39 mouse cellular contexts compared by ENCODE assay signal in genomic region chr9:57720736-57721135, GRCm38 (mm10). TPM values are rescaled to one million over a fixed set of nuclear protein-coding genes. Genes with fewer than 3 reads are reported as not detected.
"Had no signal": no experiment of that assay in that cellular context is flagged by ENCODE, and none has a peak within 500 bp of the region (broad histone marks: within the 10 kb centered on the region; RNA-seq: fewer than 3 reads in every experiment).

No protein-coding gene starts in this region.

- H3K4me1 ChIP-seq: hindbrain, embryonic 13.5 days; limb, embryonic 15.5 days had no signal

- H3K9ac ChIP-seq: forebrain, postnatal 0 days; heart, embryonic 12.5 days; hindbrain, embryonic 13.5 days; hindbrain, embryonic 15.5 days; limb, embryonic 13.5 days; limb, embryonic 15.5 days; liver, embryonic 12.5 days; liver, embryonic 14.5 days had no signal

- H3K27me3 ChIP-seq: heart, embryonic 12.5 days; hindbrain, embryonic 13.5 days; hindbrain, embryonic 15.5 days; limb, embryonic 13.5 days; limb, embryonic 15.5 days; liver, embryonic 12.5 days had no signal

- H3K4me2 ChIP-seq: heart, embryonic 12.5 days; hindbrain, embryonic 13.5 days; hindbrain, embryonic 15.5 days; limb, embryonic 13.5 days; limb, embryonic 15.5 days; liver, embryonic 12.5 days had no signal

- H3K9me3 ChIP-seq: heart, embryonic 10.5 days; heart, embryonic 12.5 days; hindbrain, embryonic 13.5 days; hindbrain, embryonic 15.5 days; limb, embryonic 13.5 days; limb, embryonic 15.5 days; liver, embryonic 12.5 days had no signal

- H3K27ac ChIP-seq: heart, embryonic 10.5 days; hindbrain, embryonic 13.5 days; hindbrain, embryonic 15.5 days; hindbrain, postnatal 0 days; kidney, postnatal 0 days; limb, embryonic 13.5 days; limb, embryonic 15.5 days; liver, embryonic 12.5 days; liver, embryonic 14.5 days had no signal

- DNase-seq: forebrain, postnatal 0 days; gastrocnemius, postnatal 14 days; gastrocnemius, postnatal 36 days; heart, adult 18-20 months; heart, postnatal 10 days; kidney, adult 11 months; kidney, postnatal 14 days; layer of hippocampus, adult 9-11 months; layer of hippocampus, postnatal 36 days; left cerebral cortex, postnatal 4 days had no signal

- H3K4me3 ChIP-seq: heart, embryonic 10.5 days; heart, embryonic 12.5 days; hindbrain, embryonic 13.5 days; hindbrain, embryonic 15.5 days; limb, embryonic 13.5 days; limb, embryonic 15.5 days; liver, embryonic 12.5 days had no signal

- ATAC-seq: forebrain, postnatal 0 days; hindbrain, postnatal 0 days; intestine, embryonic 16.5 days; liver, embryonic 12.5 days had no signal

RNA-seq across cellular contexts. Expression of gene Cyp1a1, which starts 33.0 kb away (rescaled TPM):
- total RNA-seq: heart, postnatal 10 days; hematopoietic stem cell, adult 5-6 weeks had no signal
- polyA plus RNA-seq: heart, embryonic 10.5 days; heart, embryonic 12.5 days; heart, embryonic 14.5 days; heart, embryonic 16.5 days; hindbrain, embryonic 11.5 days; intestine, embryonic 14.5 days; intestine, embryonic 16.5 days; limb, embryonic 11.5 days; limb, embryonic 13.5 days had no signal

RNA-seq across cellular contexts. Expression of gene Cyp1a2, which starts 37.2 kb away (rescaled TPM):
- total RNA-seq: forebrain, postnatal 0 days; gastrocnemius, adult 8-10 months; gastrocnemius, postnatal 14 days; gastrocnemius, postnatal 36 days; heart, adult 18-20 months; heart, adult 8-10 months; heart, postnatal 10 days; heart, postnatal 25 days; hematopoietic stem cell, adult 5-6 weeks; hindbrain, postnatal 0 days; layer of hippocampus, adult 18-20 months; layer of hippocampus, adult 8-10 months; layer of hippocampus, postnatal 14 days; layer of hippocampus, postnatal 36 days; left cerebral cortex, adult 18-20 months; left cerebral cortex, adult 8-10 months; left cerebral cortex, postnatal 10 days; left cerebral cortex, postnatal 25 days; left cerebral cortex, postnatal 4 days had no signal
- polyA plus RNA-seq: forebrain, postnatal 0 days; heart, embryonic 10.5 days; heart, embryonic 12.5 days; heart, embryonic 14.5 days; hindbrain, embryonic 11.5 days; hindbrain, embryonic 13.5 days; hindbrain, embryonic 15.5 days; hindbrain, postnatal 0 days; intestine, embryonic 14.5 days; intestine, embryonic 16.5 days; kidney, embryonic 14.5 days; kidney, postnatal 0 days; large intestine, adult 2 months; limb, embryonic 11.5 days; limb, embryonic 13.5 days; limb, embryonic 15.5 days; liver, embryonic 12.5 days had no signal
